Mouse (Mus musculus) embryonic facial prominence, embryonic 12.5 days (tissue): ENCODE data around the gene 4931406P16Rik. TPM values are rescaled to one million over a fixed set of nuclear protein-coding genes. Genes with fewer than 3 reads are reported as not detected.

Source experiments
- ATAC-seq: fragments of 200-750 bp; cut with Nextera tagmentation; 2 replicates; pipeline ENCODE4 v1.8.0; 2017; ENCODE audit not compliant: insufficient number of reproducible peaks, insufficient read depth, low FRiP score, low TSS enrichment
- H3K27ac ChIP-seq: fragments of 300-500 bp; sonication (generic); 2 replicates; pipeline ENCODE4 v1.5.1; 2016; ENCODE audit warnings: mild to moderate bottlenecking
- H3K27me3 ChIP-seq: fragments of 300-500 bp; sonication (generic); 2 replicates; pipeline ENCODE4 v1.6.1; 2016; ENCODE audit warnings: mild to moderate bottlenecking, moderate library complexity
- H3K36me3 ChIP-seq: fragments of 300-500 bp; sonication (generic); 2 replicates; pipeline ENCODE4 v1.6.1; 2016; ENCODE audit warnings: mild to moderate bottlenecking
- H3K4me1 ChIP-seq: fragments of 300-500 bp; sonication (generic); 2 replicates; pipeline ENCODE4 v1.6.1; 2016
- H3K4me2 ChIP-seq: fragments of 300-500 bp; sonication (generic); replicated peaks from 2 replicates; pipeline ENCODE4 v1.6.1; 2016; ENCODE audit warnings: mild to moderate bottlenecking, moderate library complexity
- H3K4me3 ChIP-seq: fragments of 300-500 bp; sonication (generic); 2 replicates; pipeline ENCODE4 v1.5.1; 2016; ENCODE audit warnings: mild to moderate bottlenecking
- H3K9ac ChIP-seq: fragments of 300-500 bp; sonication (generic); 2 replicates; pipeline ENCODE4 v1.6.1; 2016; ENCODE audit warnings: mild to moderate bottlenecking, moderate library complexity
- H3K9me3 ChIP-seq: fragments of 300-500 bp; sonication (generic); 2 replicates; pipeline ENCODE4 v1.6.1; 2016; ENCODE audit warnings: mild to moderate bottlenecking, moderate library complexity
- WGBS: fragments of 180-500 bp; shearing (Covaris S2); methylation state at CpG from one replicate; pipeline ENCODE4 v1.1.7; 2016; 5-methylcytosine and 5-hydroxymethylcytosine counted together
- polyA plus RNA-seq: library from polyadenylated mRNA; unstranded; fragments of >200 nt; fragmentation: Nextera tagmentation; extraction: Ambion mirVana; gene quantifications from 2 replicates; pipeline ENCODE4 v1.2.1, GENCODE M21; 2016

4931406P16Rik gene
- polyA plus RNA-seq, 1 experiment from 2014 or later: 26.3 TPM

DNA sequence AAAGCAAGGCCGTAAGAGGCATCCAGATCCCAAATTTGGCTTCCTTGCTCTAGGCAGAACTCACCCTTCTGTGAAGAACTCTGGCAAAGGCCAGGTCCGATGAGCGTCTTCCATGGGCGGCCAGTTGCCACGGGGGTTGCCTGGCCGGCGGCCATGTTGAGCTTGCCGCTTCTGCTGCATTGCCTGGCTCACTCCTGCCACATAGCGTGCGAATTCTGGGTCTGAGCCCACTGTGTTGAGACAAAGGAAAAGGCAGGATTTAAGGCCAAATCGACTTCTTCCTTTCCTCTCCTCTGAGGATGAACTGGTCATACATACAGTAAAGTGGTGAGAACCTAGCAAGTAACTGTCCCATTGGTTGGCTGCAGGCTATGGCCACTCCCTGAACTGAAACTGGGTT lies 71.2 kb downstream of the 4931406P16Rik start:
- H3K4me3 ChIP-seq: no peak overlapping the region
- peaks cover 59% of the 10 kb centered on the region for H3K36me3 ChIP-seq
- H3K27me3 ChIP-seq: no peaks in the 10 kb centered on the region
- no peak overlapping the region for H3K9ac ChIP-seq
- H3K4me1 ChIP-seq: no peaks in the 10 kb centered on the region
- no peaks in the 10 kb centered on the region for H3K9me3 ChIP-seq
- 91% methylated on average over 11 of the region's 11 CpGs for WGBS
- H3K4me2 ChIP-seq: no peak overlapping the region
- ATAC-seq: no peak
- no peak overlapping the region for H3K27ac ChIP-seq

DNA sequence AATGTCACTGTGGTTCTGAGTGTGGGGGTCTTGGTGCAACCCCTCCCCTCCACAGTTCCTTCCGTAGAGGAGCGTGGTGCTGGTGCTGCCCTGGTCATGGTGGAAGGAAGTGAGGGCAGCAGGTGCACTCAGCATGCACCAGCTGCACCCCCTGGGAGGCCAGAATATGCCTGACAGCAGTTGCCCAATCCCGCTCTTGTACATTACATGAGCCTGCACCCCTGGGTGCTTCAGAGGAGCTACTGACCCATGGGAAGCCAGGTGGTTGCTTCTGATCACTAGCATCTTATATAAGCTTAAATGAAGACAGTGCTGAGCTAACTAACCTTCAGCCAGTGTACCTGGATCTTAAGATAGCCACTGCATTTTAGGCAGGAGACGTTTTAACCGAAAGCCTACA lies 75.3 kb downstream of the 4931406P16Rik start:
- Histone ChIP-seq H3K27ac (no peak overlapping the region), H3K9me3 (no peaks in the 10 kb centered on the region), H3K4me1 (0 out of 2 replicates have a peak, but pooled peaks cover 4% of the 10 kb centered on the region), H3K4me2 (no peak overlapping the region), H3K36me3 (peaks cover 42% of the 10 kb centered on the region), H3K9ac (no peak overlapping the region), H3K4me3 (no peak overlapping the region), H3K27me3 (no peaks in the 10 kb centered on the region)
- no peak for ATAC-seq
- WGBS: 92% methylated on average over 5 of the region's 5 CpGs

DNA sequence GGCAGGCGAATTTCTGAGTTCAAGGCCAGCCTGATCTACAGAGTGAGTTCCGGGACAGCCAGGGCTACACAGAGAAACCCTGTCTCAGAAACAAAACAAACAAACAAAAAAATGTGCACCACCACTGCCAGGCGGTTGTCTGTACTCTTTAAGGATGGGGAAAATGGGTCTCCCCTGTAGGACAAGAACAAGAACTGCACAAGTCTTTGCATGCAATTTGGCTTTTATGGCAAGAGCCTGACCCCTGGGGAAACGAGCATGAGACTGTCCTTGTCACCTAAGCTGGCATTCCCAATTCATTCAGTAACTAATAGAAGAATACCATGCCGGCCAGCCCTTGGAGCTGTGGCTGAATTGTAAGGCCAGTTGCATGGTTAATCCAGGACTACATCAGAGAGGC lies 77.7 kb downstream of the 4931406P16Rik start:
- H3K9ac ChIP-seq: no peak overlapping the region
- no peak overlapping the region for H3K4me3 ChIP-seq
- no peak overlapping the region for H3K4me2 ChIP-seq
- WGBS: 86% methylated on average over 5 of the region's 5 CpGs
- H3K9me3 ChIP-seq: no peaks in the 10 kb centered on the region
- no peak for ATAC-seq
- H3K4me1 ChIP-seq: 0 out of 2 replicates have a peak, but pooled peaks cover 5% of the 10 kb centered on the region
- no peaks in the 10 kb centered on the region for H3K27me3 ChIP-seq
- no peak overlapping the region for H3K27ac ChIP-seq
- H3K36me3 ChIP-seq: peaks cover 32% of the 10 kb centered on the region

DNA sequence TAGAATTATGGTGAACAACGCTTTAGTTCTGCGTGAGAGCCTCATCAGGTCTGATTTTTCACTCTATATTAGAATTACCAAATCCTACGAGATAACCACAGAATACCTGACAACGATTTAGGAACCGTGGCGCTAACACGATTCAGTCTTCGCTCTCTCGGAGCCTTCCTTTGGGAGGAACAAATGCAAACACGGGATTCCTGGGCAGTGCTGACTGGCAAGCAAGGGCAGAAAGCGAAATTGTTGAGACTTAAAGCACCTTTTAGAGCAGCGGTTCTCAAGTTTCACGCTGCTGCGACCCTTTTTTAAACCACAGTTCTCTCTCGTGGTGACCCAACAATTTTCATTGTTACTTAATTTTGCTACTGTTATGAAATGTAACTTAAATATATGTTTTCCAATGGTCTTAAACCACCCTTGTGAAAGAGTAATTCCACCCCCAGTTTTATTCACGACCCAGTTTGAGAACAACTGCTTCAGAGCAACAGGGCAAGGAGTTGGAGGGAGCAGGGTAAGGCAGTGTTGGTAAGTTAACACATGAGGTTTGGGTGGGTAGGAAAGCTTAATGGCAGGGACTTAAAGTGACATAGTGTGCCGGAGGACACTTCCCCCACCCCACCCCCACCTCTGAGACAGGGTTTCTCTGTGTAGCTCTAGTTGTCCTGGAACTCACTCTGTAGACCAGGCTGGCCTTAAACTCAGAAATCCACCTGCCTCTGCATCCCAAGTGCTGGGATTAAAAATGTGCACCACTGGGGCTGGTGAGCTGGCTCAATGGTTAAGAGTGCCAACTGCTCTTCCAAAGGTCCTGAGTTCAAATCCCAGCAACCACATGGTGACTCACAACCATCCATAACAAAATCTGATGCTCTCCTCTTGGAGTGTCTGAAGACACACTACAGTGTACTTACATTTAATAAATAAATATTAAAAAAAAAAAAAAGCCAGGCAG lies 78.5 kb downstream of the 4931406P16Rik start:
- peak overlapping the region; percentile 60 for H3K9ac ChIP-seq
- WGBS: 2% methylated on average over 17 of the region's 17 CpGs
- H3K27me3 ChIP-seq: no peaks in the 10 kb centered on the region
- H3K4me3 ChIP-seq: peak overlapping the region; percentile 44
- no peak for ATAC-seq
- H3K36me3 ChIP-seq: peaks cover 26% of the 10 kb centered on the region
- peak overlapping the region; percentile 53 for H3K4me2 ChIP-seq
- 0 out of 2 replicates have a peak, but pooled peaks cover 5% of the 10 kb centered on the region for H3K4me1 ChIP-seq
- peak overlapping the region; percentile 88 for H3K27ac ChIP-seq
- H3K9me3 ChIP-seq: no peaks in the 10 kb centered on the region

DNA sequence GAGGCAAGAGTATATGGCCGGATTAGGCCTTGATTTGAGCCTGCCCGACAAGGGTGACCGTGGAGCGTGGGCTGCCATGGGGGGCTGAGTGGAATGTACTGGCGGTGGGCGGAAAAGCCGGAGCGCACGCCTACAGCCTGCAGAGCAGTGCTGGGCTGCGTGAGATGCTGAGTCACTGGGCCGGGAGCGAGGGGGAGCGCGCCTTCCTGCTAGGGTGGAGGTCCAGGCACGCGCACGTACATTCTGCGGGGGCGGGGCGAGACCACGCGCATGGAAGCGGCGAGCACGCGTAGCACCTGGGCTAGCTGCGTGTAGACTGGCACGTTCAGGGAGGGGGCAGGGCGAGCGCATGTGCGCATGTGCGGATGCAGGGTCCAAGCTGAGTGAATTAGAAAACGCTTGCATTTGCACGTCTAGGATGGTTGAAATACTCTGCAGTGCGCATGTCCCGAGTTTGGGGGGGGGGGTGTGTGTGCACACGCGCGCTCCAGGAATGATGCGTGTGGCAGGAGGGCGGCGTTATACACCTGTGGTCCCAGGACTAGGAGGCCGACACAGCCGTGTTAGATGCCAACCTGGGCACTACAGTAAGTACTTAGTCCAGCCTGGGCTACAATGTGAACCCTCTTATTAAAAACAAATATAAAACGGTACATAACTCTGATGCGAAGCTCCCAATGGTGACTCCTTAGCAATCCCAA lies 79.3 kb downstream of the 4931406P16Rik start:
- H3K4me3 ChIP-seq: peak overlapping the region; percentile 44
- ATAC-seq: peak; percentile 97
- no peaks in the 10 kb centered on the region for H3K9me3 ChIP-seq
- WGBS: under 1% methylated on average over 46 of the region's 46 CpGs
- H3K27me3 ChIP-seq: no peaks in the 10 kb centered on the region
- H3K9ac ChIP-seq: peak overlapping the region; percentile 60
- H3K4me2 ChIP-seq: peak overlapping the region; percentile 53
- H3K27ac ChIP-seq: peak overlapping the region; percentile 88
- H3K4me1 ChIP-seq: peaks cover 10% of the 10 kb centered on the region
- H3K36me3 ChIP-seq: peaks cover 20% of the 10 kb centered on the region

DNA sequence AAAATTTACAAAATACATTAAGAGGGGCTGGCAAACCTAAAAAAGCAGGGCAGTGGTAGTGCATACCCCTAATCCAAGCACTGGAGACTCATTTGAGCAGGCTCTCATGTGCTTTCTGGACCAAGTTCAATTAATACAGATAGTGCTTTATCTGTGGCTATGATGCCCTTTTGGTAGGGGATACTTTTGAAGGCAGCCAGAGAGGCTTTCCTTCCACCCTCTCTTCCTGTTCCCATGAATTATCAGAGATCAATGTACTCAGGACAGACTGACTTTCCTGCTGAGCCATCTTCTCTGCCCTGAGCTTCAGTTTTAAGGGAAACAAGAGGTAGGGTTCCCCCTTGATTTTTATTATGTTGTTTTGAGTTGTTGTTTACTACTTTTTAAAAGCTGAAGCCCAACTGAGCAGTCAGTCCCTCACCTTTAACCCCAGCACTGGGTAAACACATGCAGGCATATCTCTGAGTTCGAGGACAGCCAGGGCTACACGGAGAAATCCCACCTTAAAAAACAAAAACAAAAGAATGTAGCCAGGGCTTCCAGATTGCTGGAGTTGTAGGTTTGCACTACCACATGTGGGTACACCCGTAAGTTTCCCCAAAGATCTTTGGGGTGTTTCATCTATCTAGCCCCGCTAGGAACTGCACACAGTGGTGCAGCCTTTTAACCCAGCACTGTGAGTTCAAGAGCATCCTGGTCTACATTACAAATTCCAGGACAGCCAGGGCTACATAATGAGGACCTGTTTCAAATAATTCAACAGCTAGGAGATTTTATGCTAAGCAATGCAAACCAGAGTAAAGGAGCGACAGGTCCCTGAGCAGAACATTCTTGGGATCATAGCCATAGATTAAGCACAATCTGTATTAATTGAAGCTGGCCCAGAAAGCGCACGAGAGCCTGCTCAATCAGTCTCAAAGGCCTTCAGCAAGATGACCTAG lies 80.3 kb downstream of the 4931406P16Rik start:
- H3K9ac ChIP-seq: peak overlapping the region; percentile 36; the same call in 1 of the 2 replicates
- ATAC-seq: no peak
- 34% methylated on average over 7 of the region's 7 CpGs for WGBS

DNA sequence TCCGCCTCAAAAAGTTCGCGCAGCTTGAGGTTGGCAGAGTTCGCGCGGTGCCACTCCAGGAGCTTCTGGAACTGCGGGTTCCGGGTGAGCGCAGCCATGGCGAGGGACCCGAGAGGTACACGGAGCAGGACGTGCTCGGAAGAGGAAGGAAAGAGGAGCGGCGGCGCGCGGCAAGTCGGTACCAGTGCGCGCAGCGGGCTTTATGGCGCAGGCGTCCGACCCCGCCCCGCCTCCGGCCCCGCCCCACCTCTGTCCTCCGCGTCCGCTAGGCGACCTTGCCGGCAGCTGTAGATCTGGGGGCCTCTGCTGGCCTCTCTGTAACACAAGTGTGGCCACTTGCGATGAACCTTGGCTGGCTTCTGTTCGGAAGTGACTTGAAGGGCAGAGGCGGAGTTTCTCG lies 83.2 kb downstream of the 4931406P16Rik start, which contains the start of gene Gpi1:
Gpi1 (minus strand) TSS at position 221 of the 400 bp plus-strand sequence.
- Histone ChIP-seq H3K4me1 (peaks cover 22% of the 10 kb centered on the region), H3K27ac (peak within 1 kb of the TSS; percentile 87)

More for the DNA sequence above, 80.3 kb downstream of the 4931406P16Rik start:
- Histone ChIP-seq H3K27me3 (no peaks in the 10 kb centered on the region), H3K4me1 (peaks cover 20% of the 10 kb centered on the region), H3K36me3 (peaks cover 14% of the 10 kb centered on the region), H3K27ac (peak overlapping the region; percentile 88), H3K4me2 (peak overlapping the region; percentile 53), H3K4me3 (peak overlapping the region; percentile 44), H3K9me3 (no peaks in the 10 kb centered on the region)

DNA sequence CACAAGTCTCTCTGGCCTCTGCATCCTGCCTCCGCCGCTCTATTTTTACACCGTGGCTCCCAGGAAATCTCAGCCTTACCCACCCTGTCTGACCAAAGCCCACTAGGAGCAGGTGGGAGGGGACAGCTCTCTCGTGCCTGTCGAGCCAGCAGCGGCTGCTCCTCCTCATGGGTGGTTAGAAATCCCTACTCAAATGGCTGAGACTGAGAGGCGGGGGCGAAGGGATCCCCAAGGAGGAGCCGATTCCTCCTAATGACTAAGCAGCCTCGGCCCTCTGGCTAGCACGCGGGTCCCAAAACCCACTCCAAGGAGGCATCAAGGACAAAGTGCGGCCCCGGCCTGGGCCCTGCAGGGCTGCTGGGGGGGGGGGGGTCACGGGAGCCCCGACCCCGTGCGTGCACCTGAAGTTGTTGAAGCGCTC lies 83.7 kb downstream of the 4931406P16Rik start:
- Histone ChIP-seq H3K27me3 (no peaks in the 10 kb centered on the region), H3K4me2 (peak overlapping the region; percentile 68), H3K4me1 (peaks cover 22% of the 10 kb centered on the region), H3K4me3 (peak overlapping the region; percentile 68), H3K36me3 (peaks cover 33% of the 10 kb centered on the region), H3K27ac (peak overlapping the region; percentile 87), H3K9me3 (no peaks in the 10 kb centered on the region), H3K9ac (peak overlapping the region; percentile 73)
- peak; percentile 2; the same call in 1 of the 2 replicates for ATAC-seq
- WGBS: under 1% methylated on average over 19 of the region's 19 CpGs

More for the DNA sequence above, 83.2 kb downstream of the 4931406P16Rik start, which contains the start of gene Gpi1:
- Histone ChIP-seq H3K9me3 (no peaks in the 10 kb centered on the region), H3K9ac (peak within 1 kb of the TSS; percentile 73), H3K4me2 (peak within 1 kb of the TSS; percentile 68), H3K4me3 (peak within 1 kb of the TSS; percentile 68), H3K36me3 (peaks cover 29% of the 10 kb centered on the region), H3K27me3 (no peaks in the 10 kb centered on the region)
- peak; percentile 44 for ATAC-seq
- under 1% methylated on average over 39 of the region's 39 CpGs for WGBS

DNA sequence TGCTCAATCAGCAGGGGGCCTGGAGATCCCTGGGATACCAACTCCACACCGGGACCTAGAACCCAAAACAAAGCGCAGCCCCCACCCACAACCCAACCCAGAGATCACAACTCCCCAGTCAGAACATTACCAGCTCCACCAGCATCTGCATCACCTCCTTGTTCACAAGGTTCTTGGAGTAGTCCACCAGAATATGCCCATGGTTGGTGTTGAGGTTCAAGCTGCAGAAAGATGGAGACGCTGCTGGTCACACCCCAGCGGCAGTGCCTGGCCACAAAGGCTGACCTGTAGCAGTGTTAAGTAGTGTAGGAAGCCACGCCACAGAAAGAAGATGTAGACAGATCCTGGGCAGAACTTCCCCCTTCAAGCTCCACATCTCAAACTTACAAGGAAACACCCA lies 84.2 kb downstream of the 4931406P16Rik start:
- Histone ChIP-seq H3K36me3 (peaks cover 36% of the 10 kb centered on the region), H3K27ac (0 out of 2 replicates have a peak overlapping the region, but pooled peaks have one; percentile 87), H3K4me2 (peak overlapping the region; percentile 68), H3K4me1 (peaks cover 22% of the 10 kb centered on the region), H3K4me3 (peak overlapping the region; percentile 68), H3K9ac (peak overlapping the region; percentile 73), H3K27me3 (no peaks in the 10 kb centered on the region), H3K9me3 (no peaks in the 10 kb centered on the region)
- WGBS: 17% methylated on average over 5 of the region's 5 CpGs
- no peak for ATAC-seq

DNA sequence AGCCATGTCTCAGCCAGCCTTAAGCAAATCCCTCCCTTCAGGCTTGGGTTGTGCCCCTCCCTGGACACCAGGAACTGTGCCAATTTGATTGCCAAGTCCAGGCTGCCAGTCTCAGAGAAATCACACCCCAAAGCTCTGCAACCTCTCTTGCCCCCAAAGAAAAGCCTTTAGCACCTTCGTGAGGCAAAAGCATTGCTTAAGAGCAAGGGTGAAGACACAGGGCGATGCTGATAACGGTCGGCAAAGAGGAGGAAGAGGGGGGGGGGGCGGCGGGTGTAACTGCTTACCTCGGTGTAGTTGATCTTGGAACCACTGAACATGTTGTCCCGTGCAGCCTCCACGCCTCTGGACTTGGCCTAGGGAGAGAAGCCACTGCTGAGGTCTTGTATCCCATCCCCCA lies 84.7 kb downstream of the 4931406P16Rik start:
- ATAC-seq: no peak
- peak overlapping the region; percentile 73; the same call in 1 of the 2 replicates for H3K9ac ChIP-seq
- peak overlapping the region; percentile 68 for H3K4me2 ChIP-seq
- peaks cover 41% of the 10 kb centered on the region for H3K36me3 ChIP-seq
- peak overlapping the region; percentile 68 for H3K4me3 ChIP-seq
- 51% methylated on average over 9 of the region's 9 CpGs for WGBS
- H3K4me1 ChIP-seq: peaks cover 22% of the 10 kb centered on the region
- no peak overlapping the region for H3K27ac ChIP-seq
- no peaks in the 10 kb centered on the region for H3K9me3 ChIP-seq
- H3K27me3 ChIP-seq: no peaks in the 10 kb centered on the region
